Mouse (Mus musculus): ENCODE data around the gene Gm6812.
"Not testable (repeated sequence)": the region's sequence is repeated elsewhere in the genome, so short reads cannot be mapped to it uniquely, and the experiment has no call there.

- not testable (repeated sequence) for TF ChIP-seq POLR2A (IDR thresholded peaks at IDR 0.05; ENCODE audit: insufficient read depth, low read depth, low read length); CTCF (IDR thresholded peaks at IDR 0.05)
These were observed at the start of gene Gm6812 for GRCm38 (mm10) chrX:68892953-68893352.

Data from heart, adult 2 months (tissue).